Mouse (Mus musculus): ENCODE measurements around the gene R3hdm2.

DNA sequence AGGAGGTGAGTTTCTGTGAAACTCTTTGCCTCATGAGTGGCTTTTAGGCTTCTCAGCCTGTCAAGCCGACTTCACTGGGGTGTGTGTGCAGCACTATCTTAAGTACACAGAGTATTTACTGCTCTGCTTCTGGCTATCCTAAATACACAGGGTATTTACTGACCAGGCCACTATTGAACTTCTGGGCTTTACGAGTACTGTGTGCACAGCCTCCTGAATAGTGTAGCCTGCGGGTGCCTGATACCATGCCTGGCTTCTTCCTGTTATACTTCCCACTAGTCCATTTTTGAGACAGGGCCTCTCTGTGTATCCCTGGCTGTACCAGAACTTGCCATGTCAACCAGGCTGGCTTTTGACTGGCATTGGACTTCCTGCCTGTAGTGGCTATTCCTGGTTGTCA is 2.4 kb upstream of the R3hdm2 start:
- no peak for TF ChIP-seq CTCF (IDR thresholded peaks at IDR 0.05; ENCODE audit: control insufficient read depth, insufficient read depth, insufficient read length)
- no peak for TF ChIP-seq FOSL1 (IDR thresholded peaks at IDR 0.05; ENCODE audit: insufficient read depth, low read length, poor library complexity, severe bottlenecking)
- TF ChIP-seq MYOG (IDR thresholded peaks at IDR 0.05; ENCODE audit: control insufficient read depth, extremely low read depth, insufficient read length), result no peak
- TF ChIP-seq USF1 (IDR thresholded peaks at IDR 0.05; ENCODE audit: low read depth), result no peak
- TF ChIP-seq MAX (IDR thresholded peaks at IDR 0.05), result no peak
- no peak for TF ChIP-seq CEBPB (IDR thresholded peaks at IDR 0.05; ENCODE audit: low read depth)
- no peak for TF ChIP-seq MYOD1 (IDR thresholded peaks at IDR 0.05; ENCODE audit: control insufficient read depth, insufficient read length, low read depth)

Measured in C2C12 (cell line).